Mouse (Mus musculus) liver, embryonic 14.5 days (tissue): ENCODE data around the gene Pde11a.

ENCODE experiments used
- CTCF ChIP-seq: IDR thresholded peaks from 2 replicates; pipeline ENCODE4 v1.5.1; 2016; ENCODE audit warnings: antibody characterized with exemption, low read depth, control low read depth
- EP300 ChIP-seq: IDR thresholded peaks from 2 replicates; pipeline ENCODE4 v1.6.1; 2016; ENCODE audit warnings: antibody characterized with exemption, low read depth

DNA sequence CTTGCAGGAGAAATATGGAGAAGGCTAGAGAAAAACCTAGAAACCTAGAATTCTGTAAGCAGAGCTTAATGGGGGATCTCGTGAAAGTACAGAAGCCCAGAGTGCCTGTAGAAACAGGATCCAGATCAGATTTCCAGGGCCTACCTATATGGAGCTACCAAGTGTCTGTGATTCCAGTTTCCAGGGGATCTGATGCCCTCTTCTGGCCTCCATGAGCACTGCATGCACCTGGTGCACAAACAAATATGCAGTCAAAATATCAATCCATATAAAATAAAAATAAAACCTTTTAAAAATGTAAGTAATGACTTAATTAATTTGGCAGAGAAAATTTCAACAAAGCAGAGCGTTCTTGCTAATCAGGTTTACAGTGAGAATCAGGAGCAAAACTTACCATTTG is 23.5 kb upstream of the Pde11a start:
- peak; percentile 57 for TF ChIP-seq CTCF
- no peak for TF ChIP-seq EP300
